Mouse (Mus musculus) small intestine, adult 2 months (tissue): Measurements from ENCODE around the gene H1foo. TPM values are rescaled to one million over a fixed set of nuclear protein-coding genes. Genes with fewer than 3 reads are reported as not detected.

Source experiments
- H3K27ac ChIP-seq: fragments of 200-500 bp; 2 replicates; pipeline ENCODE4 v1.5.1; 2012; ENCODE audit warnings: low read depth, low read length, control low read depth, inconsistent platforms; ENCODE audit not compliant: insufficient read depth
- H3K27me3 ChIP-seq: fragments of 200-500 bp; 2 replicates; pipeline ENCODE4 v1.6.1; 2012; ENCODE audit warnings: mild to moderate bottlenecking, moderate library complexity, low read length, inconsistent platforms; ENCODE audit not compliant: control insufficient read depth, insufficient read depth
- H3K36me3 ChIP-seq: fragments of 200-500 bp; 2 replicates; pipeline ENCODE4 v1.6.1; 2012; ENCODE audit warnings: mild to moderate bottlenecking, low read length, control low read depth, inconsistent platforms; ENCODE audit not compliant: control insufficient read depth, insufficient read depth
- H3K4me1 ChIP-seq: fragments of 200-500 bp; 2 replicates; pipeline ENCODE4 v1.6.1; 2012; ENCODE audit warnings: low read length, inconsistent platforms, mixed read lengths; ENCODE audit not compliant: control insufficient read depth, insufficient read depth, insufficient read length
- H3K4me3 ChIP-seq: fragments of 200-500 bp; 2 replicates; pipeline ENCODE4 v1.5.1; 2012; ENCODE audit warnings: low read depth, mild to moderate bottlenecking, control low read depth, inconsistent platforms, low read length, moderate library complexity
- CTCF ChIP-seq: fragments of 200-500 bp; IDR thresholded peaks from 2 replicates; pipeline ENCODE4 v1.5.1; 2012; ENCODE audit warnings: low read depth, mild to moderate bottlenecking, control low read depth, inconsistent platforms, low read length, moderate library complexity, mixed read lengths; ENCODE audit not compliant: insufficient replicate concordance, insufficient read length; ENCODE audit errors: extremely low read depth
- POLR2A ChIP-seq: fragments of 200-500 bp; IDR thresholded peaks from 2 replicates; pipeline ENCODE4 v1.6.1; 2012; ENCODE audit warnings: low read depth, mild to moderate bottlenecking, control low read depth, inconsistent platforms, low read length, moderate library complexity
- WGBS: fragments of 180-500 bp; shearing (Covaris S2); methylation state at CpG from one replicate; pipeline ENCODE4 v1.1.7; 2018; 5-methylcytosine and 5-hydroxymethylcytosine counted together
- polyA plus RNA-seq: library from polyadenylated mRNA; depleted of rRNA; stranded (reverse); fragments of >200 nt; gene quantifications from 2 replicates; pipeline ENCODE4 v1.2.3, GENCODE M21; 2012

Gene H1foo
- polyA plus RNA-seq, 1 experiment, result not detected

GRCm38 (mm10) chr6:115913482-115913881 lies 31.3 kb upstream of the H1foo start:
- TF ChIP-seq CTCF (no peak), POLR2A (no peak)
- Histone ChIP-seq H3K36me3 (no peaks in the 10 kb centered on the region), H3K27ac (no peak overlapping the region), H3K27me3 (no peaks in the 10 kb centered on the region), H3K4me3 (no peak overlapping the region), H3K4me1 (peaks cover 2% of the 10 kb centered on the region; the same call in 1 of the 2 replicates)
- WGBS, result 88% methylated on average over 10 of the region's 10 CpGs

- H3K27ac ChIP-seq, result no peak overlapping the region
- H3K4me1 ChIP-seq, result no peaks in the 10 kb centered on the region
- no peaks in the 10 kb centered on the region for H3K36me3 ChIP-seq
- H3K4me3 ChIP-seq, result no peak overlapping the region
- TF ChIP-seq POLR2A (no peak), CTCF (no peak)
- 89% methylated on average over 15 of the region's 15 CpGs for WGBS
- no peaks in the 10 kb centered on the region for H3K27me3 ChIP-seq
These were observed 30.1 kb upstream of the H1foo start for GRCm38 (mm10) chr6:115914511-115915202.

- H3K4me3 ChIP-seq, result no peak overlapping the region
- H3K36me3 ChIP-seq, result no peaks in the 10 kb centered on the region
These were observed 28.9 kb upstream of the H1foo start for GRCm38 (mm10) chr6:115915601-115916445.

GRCm38 (mm10) chr6:115916611-115917010 lies 28.1 kb upstream of the H1foo start:
- H3K27me3 ChIP-seq, result no peaks in the 10 kb centered on the region
- H3K27ac ChIP-seq, result no peak overlapping the region
- H3K4me3 ChIP-seq, result no peak overlapping the region
- no peaks in the 10 kb centered on the region for H3K36me3 ChIP-seq
- TF ChIP-seq POLR2A (no peak), CTCF (no peak)
- WGBS, result 80% methylated on average over 5 of the region's 5 CpGs
- H3K4me1 ChIP-seq, result no peaks in the 10 kb centered on the region

More at GRCm38 (mm10) chr6:115915601-115916445, 28.9 kb upstream of the H1foo start:
- WGBS, result 70% methylated on average over 17 of the region's 17 CpGs
- TF ChIP-seq POLR2A (no peak), CTCF (no peak)
- Histone ChIP-seq H3K27ac (no peak overlapping the region), H3K4me1 (no peaks in the 10 kb centered on the region), H3K27me3 (no peaks in the 10 kb centered on the region)

- Histone ChIP-seq H3K4me3 (no peak overlapping the region), H3K36me3 (no peaks in the 10 kb centered on the region), H3K4me1 (no peaks in the 10 kb centered on the region), H3K27me3 (no peaks in the 10 kb centered on the region), H3K27ac (no peak overlapping the region)
- no peak for TF ChIP-seq POLR2A
- TF ChIP-seq CTCF, result no peak
- WGBS, result 87% methylated on average over 1 of the region's 1 CpGs
These were observed 26.1 kb upstream of the H1foo start for GRCm38 (mm10) chr6:115918615-115919014.

- H3K36me3 ChIP-seq, result no peaks in the 10 kb centered on the region
- 87% methylated on average over 5 of the region's 5 CpGs for WGBS
- TF ChIP-seq POLR2A, result no peak
- no peak for TF ChIP-seq CTCF
- no peak overlapping the region for H3K4me3 ChIP-seq
- H3K27me3 ChIP-seq, result no peaks in the 10 kb centered on the region
- no peak overlapping the region for H3K27ac ChIP-seq
- H3K4me1 ChIP-seq, result no peaks in the 10 kb centered on the region
These were observed 24.9 kb upstream of the H1foo start for GRCm38 (mm10) chr6:115919876-115920275.

- Histone ChIP-seq H3K27me3 (no peaks in the 10 kb centered on the region), H3K4me3 (no peak overlapping the region), H3K27ac (no peak overlapping the region), H3K36me3 (no peaks in the 10 kb centered on the region), H3K4me1 (no peaks in the 10 kb centered on the region)
- 41% methylated on average over 6 of the region's 6 CpGs for WGBS
- no peak for TF ChIP-seq CTCF
- TF ChIP-seq POLR2A, result no peak
These were observed 19.9 kb upstream of the H1foo start for GRCm38 (mm10) chr6:115924829-115925228.
